Mouse (Mus musculus) CH12.LX (cell line): ENCODE results near the gene Rasd2.

ENCODE experiments used
- CTCF ChIP-seq, 2 experiments: IDR thresholded peaks in 1 of 2; conservative IDR thresholded peaks in 1 of 2; 2 replicates each; pipeline ENCODE4 v1.5.1; 2011 to 2012; ENCODE audit warnings: low read depth in 2 of 2, low read length in 2 of 2, improper control_type of control experiment in 1 of 2, inconsistent platforms in 1 of 2, mild to moderate bottlenecking in 1 of 2, moderate library complexity in 1 of 2
- GABPA ChIP-seq: IDR thresholded peaks from 2 replicates; pipeline ENCODE4 v1.6.1; 2012; ENCODE audit warnings: low read depth, low read length, improper control_type of control experiment, inconsistent platforms; ENCODE audit not compliant: insufficient replicate concordance
- HCFC1 ChIP-seq: IDR thresholded peaks from 2 replicates; pipeline ENCODE4 v1.6.1; 2012; ENCODE audit warnings: low read depth, mild to moderate bottlenecking, inconsistent platforms, low read length, improper control_type of control experiment
- JUND ChIP-seq: conservative IDR thresholded peaks from 2 replicates; pipeline ENCODE4 v1.6.1; 2011; ENCODE audit warnings: low read depth, low read length, improper control_type of control experiment
- NELFE ChIP-seq: IDR thresholded peaks from 2 replicates; pipeline ENCODE4 v1.6.1; 2011; ENCODE audit warnings: low read depth, low read length, improper control_type of control experiment
- PAX5 ChIP-seq: IDR thresholded peaks from 2 replicates; pipeline ENCODE4 v1.6.1; 2012; ENCODE audit warnings: low read length, inconsistent platforms, mixed read lengths
- POLR2A ChIP-seq: IDR thresholded peaks from 2 replicates; pipeline ENCODE4 v1.6.1; 2011; ENCODE audit warnings: low read depth, mild to moderate bottlenecking, improper control_type of control experiment, low read length
- SIN3A ChIP-seq: IDR thresholded peaks from 2 replicates; pipeline ENCODE4 v1.6.1; 2012; ENCODE audit warnings: low read length, improper control_type of control experiment, inconsistent platforms
- SMC3 ChIP-seq: IDR thresholded peaks from 2 replicates; pipeline ENCODE4 v1.6.1; 2011; ENCODE audit warnings: low read depth, low read length, improper control_type of control experiment
- TBP ChIP-seq: conservative IDR thresholded peaks from 2 replicates; pipeline ENCODE4 v1.6.1; 2011; ENCODE audit warnings: low read depth, low read length, improper control_type of control experiment
- USF1 ChIP-seq: IDR thresholded peaks from 2 replicates; pipeline ENCODE4 v1.6.1; 2014; ENCODE audit warnings: low read depth, mild to moderate bottlenecking, inconsistent platforms, low read length, improper control_type of control experiment
- USF2 ChIP-seq: conservative IDR thresholded peaks from 2 replicates; pipeline ENCODE4 v1.6.1; 2011; ENCODE audit warnings: low read depth, low read length, improper control_type of control experiment
- ZMIZ1 ChIP-seq: IDR thresholded peaks from 2 replicates; pipeline ENCODE4 v1.6.1; 2012; ENCODE audit warnings: low read depth, mild to moderate bottlenecking, inconsistent platforms, low read length, improper control_type of control experiment
- ZNF384 ChIP-seq: IDR thresholded peaks from 2 replicates; pipeline ENCODE4 v1.6.1; 2012; ENCODE audit warnings: low read depth, low read length, improper control_type of control experiment, inconsistent platforms

DNA sequence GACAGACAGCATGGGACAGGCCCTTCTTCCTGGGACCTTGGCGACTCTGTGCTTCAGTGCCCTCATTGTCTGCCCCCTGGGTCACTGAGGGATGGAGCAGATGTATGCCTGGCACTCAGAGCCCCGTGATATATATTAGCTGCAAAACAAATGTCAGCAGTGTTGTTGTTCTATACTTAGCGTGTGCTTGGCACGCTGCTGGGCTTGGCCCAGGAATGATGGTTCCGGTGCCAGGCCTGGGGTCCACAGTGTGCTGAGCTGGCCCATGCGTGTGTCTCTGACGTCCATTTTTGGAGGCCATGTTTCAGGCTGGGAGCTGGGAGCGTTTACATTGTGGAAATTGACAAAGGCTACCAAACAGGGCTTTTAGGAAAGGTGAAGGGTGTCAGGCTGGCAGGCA is 3.1 kb downstream of the Rasd2 start:
- no peak for TF ChIP-seq ZNF384
- no peak for TF ChIP-seq JUND
- TF ChIP-seq NELFE = no peak
- no peak for TF ChIP-seq TBP
- TF ChIP-seq CTCF (conservative IDR thresholded peaks at IDR 0.05 in 1 of 2, IDR thresholded peaks at IDR 0.05 in 1 of 2; ENCODE audit: low read depth in 2 of 2, low read length in 2 of 2) = no peak
- no peak for TF ChIP-seq GABPA
- TF ChIP-seq SIN3A = no peak
- no peak for TF ChIP-seq POLR2A
- TF ChIP-seq USF1 = no peak
- no peak for TF ChIP-seq HCFC1
- no peak for TF ChIP-seq SMC3
- no peak for TF ChIP-seq USF2
- no peak for TF ChIP-seq PAX5
- TF ChIP-seq ZMIZ1 = no peak
